Mouse (Mus musculus): ENCODE results near the gene Gm10570. TPM values are rescaled to one million over a fixed set of nuclear protein-coding genes. Genes with fewer than 3 reads are reported as not detected.

Gene Gm10570
- polyA plus RNA-seq, 1 experiment, result not detected

GRCm38 (mm10) chr4:130323607-130324006 is 15.1 kb upstream of the Gm10570 start:
- TF ChIP-seq POLR2A (IDR thresholded peaks at IDR 0.05; ENCODE audit: insufficient read depth, low read depth, low read length) (no peak), CTCF (IDR thresholded peaks at IDR 0.05; ENCODE audit: insufficient read depth, low read depth, low read length) (no peak)

GRCm38 (mm10) chr4:130323165-130323564 is 14.7 kb upstream of the Gm10570 start:
- no peaks in the 10 kb centered on the region for H3K4me1 ChIP-seq (ENCODE audit: control insufficient read depth, insufficient read depth, low read length)
- no peak overlapping the region for H3K27ac ChIP-seq (ENCODE audit: insufficient read depth, low read depth, low read length)
- TF ChIP-seq CTCF (IDR thresholded peaks at IDR 0.05; ENCODE audit: insufficient read depth, low read depth, low read length), result no peak
- no peak for TF ChIP-seq POLR2A (IDR thresholded peaks at IDR 0.05; ENCODE audit: insufficient read depth, low read depth, low read length)
- 80% methylated on average over 1 of the region's 1 CpGs for WGBS
- no peak overlapping the region for H3K4me3 ChIP-seq (ENCODE audit: insufficient read depth, low read depth, low read length)

More at GRCm38 (mm10) chr4:130323607-130324006, 15.1 kb upstream of the Gm10570 start:
- WGBS, result 43% methylated on average over 5 of the region's 5 CpGs
- Histone ChIP-seq H3K4me1 (ENCODE audit: control insufficient read depth, insufficient read depth, low read length) (no peaks in the 10 kb centered on the region), H3K4me3 (ENCODE audit: insufficient read depth, low read depth, low read length) (no peak overlapping the region), H3K27ac (ENCODE audit: insufficient read depth, low read depth, low read length) (no peak overlapping the region)

GRCm38 (mm10) chr4:130322567-130322966 is 14.1 kb upstream of the Gm10570 start:
- WGBS, result 85% methylated on average over 7 of the region's 7 CpGs
- TF ChIP-seq CTCF (IDR thresholded peaks at IDR 0.05; ENCODE audit: insufficient read depth, low read depth, low read length) (no peak), POLR2A (IDR thresholded peaks at IDR 0.05; ENCODE audit: insufficient read depth, low read depth, low read length) (no peak)
- Histone ChIP-seq H3K27ac (ENCODE audit: insufficient read depth, low read depth, low read length) (no peak overlapping the region), H3K4me1 (ENCODE audit: control insufficient read depth, insufficient read depth, low read length) (no peaks in the 10 kb centered on the region), H3K4me3 (ENCODE audit: insufficient read depth, low read depth, low read length) (no peak overlapping the region)

- Histone ChIP-seq H3K4me1 (ENCODE audit: control insufficient read depth, insufficient read depth, low read length) (no peaks in the 10 kb centered on the region), H3K4me3 (ENCODE audit: insufficient read depth, low read depth, low read length) (no peak overlapping the region), H3K27ac (ENCODE audit: insufficient read depth, low read depth, low read length) (no peak overlapping the region)
- TF ChIP-seq POLR2A (IDR thresholded peaks at IDR 0.05; ENCODE audit: insufficient read depth, low read depth, low read length), result no peak
- TF ChIP-seq CTCF (IDR thresholded peaks at IDR 0.05; ENCODE audit: insufficient read depth, low read depth, low read length), result no peak
- 93% methylated on average over 7 of the region's 7 CpGs for WGBS
Observed at GRCm38 (mm10) chr4:130321640-130322039, 13.2 kb upstream of the Gm10570 start.

GRCm38 (mm10) chr4:130319564-130319963 is 11.1 kb upstream of the Gm10570 start:
- TF ChIP-seq POLR2A (IDR thresholded peaks at IDR 0.05; ENCODE audit: insufficient read depth, low read depth, low read length) (no peak), CTCF (IDR thresholded peaks at IDR 0.05; ENCODE audit: insufficient read depth, low read depth, low read length) (no peak)
- WGBS, result 96% methylated on average over 7 of the region's 7 CpGs
- 0 out of 2 replicates have a peak, but pooled peaks cover 2% of the 10 kb centered on the region for H3K4me1 ChIP-seq (ENCODE audit: control insufficient read depth, insufficient read depth, low read length)
- H3K27ac ChIP-seq (ENCODE audit: insufficient read depth, low read depth, low read length), result no peak overlapping the region
- no peak overlapping the region for H3K4me3 ChIP-seq (ENCODE audit: insufficient read depth, low read depth, low read length)

- WGBS, result 69% methylated on average over 3 of the region's 3 CpGs
- no peak for TF ChIP-seq POLR2A (IDR thresholded peaks at IDR 0.05; ENCODE audit: insufficient read depth, low read depth, low read length)
- H3K27ac ChIP-seq (ENCODE audit: insufficient read depth, low read depth, low read length), result no peak overlapping the region
- H3K4me1 ChIP-seq (ENCODE audit: control insufficient read depth, insufficient read depth, low read length), result 0 out of 2 replicates have a peak, but pooled peaks cover 2% of the 10 kb centered on the region
- H3K4me3 ChIP-seq (ENCODE audit: insufficient read depth, low read depth, low read length), result no peak overlapping the region
Observed at GRCm38 (mm10) chr4:130318122-130318521, 9.6 kb upstream of the Gm10570 start.

GRCm38 (mm10) chr4:130316691-130317090 is 8.2 kb upstream of the Gm10570 start:
- Histone ChIP-seq H3K27ac (ENCODE audit: insufficient read depth, low read depth, low read length) (no peak overlapping the region), H3K4me3 (ENCODE audit: insufficient read depth, low read depth, low read length) (no peak overlapping the region), H3K4me1 (ENCODE audit: control insufficient read depth, insufficient read depth, low read length) (0 out of 2 replicates have a peak, but pooled peaks cover 2% of the 10 kb centered on the region)
- 82% methylated on average over 10 of the region's 10 CpGs for WGBS
- TF ChIP-seq CTCF (IDR thresholded peaks at IDR 0.05; ENCODE audit: insufficient read depth, low read depth, low read length) (no peak), POLR2A (IDR thresholded peaks at IDR 0.05; ENCODE audit: insufficient read depth, low read depth, low read length) (no peak)

- WGBS, result 66% methylated on average over 13 of the region's 13 CpGs
- Histone ChIP-seq H3K4me3 (ENCODE audit: insufficient read depth, low read depth, low read length) (no peak overlapping the region), H3K4me1 (ENCODE audit: control insufficient read depth, insufficient read depth, low read length) (0 out of 2 replicates have a peak, but pooled peaks cover 2% of the 10 kb centered on the region), H3K27ac (ENCODE audit: insufficient read depth, low read depth, low read length) (no peak overlapping the region)
- TF ChIP-seq CTCF (IDR thresholded peaks at IDR 0.05; ENCODE audit: insufficient read depth, low read depth, low read length) (no peak), POLR2A (IDR thresholded peaks at IDR 0.05; ENCODE audit: insufficient read depth, low read depth, low read length) (no peak)
Observed at GRCm38 (mm10) chr4:130315771-130316527, 7.5 kb upstream of the Gm10570 start.

- TF ChIP-seq POLR2A (IDR thresholded peaks at IDR 0.05; ENCODE audit: insufficient read depth, low read depth, low read length) (no peak), CTCF (IDR thresholded peaks at IDR 0.05; ENCODE audit: insufficient read depth, low read depth, low read length) (no peak)
- WGBS, result 92% methylated on average over 4 of the region's 4 CpGs
- Histone ChIP-seq H3K27ac (ENCODE audit: insufficient read depth, low read depth, low read length) (no peak overlapping the region), H3K4me1 (ENCODE audit: control insufficient read depth, insufficient read depth, low read length) (peaks cover 15% of the 10 kb centered on the region), H3K4me3 (ENCODE audit: insufficient read depth, low read depth, low read length) (no peak overlapping the region)
Observed at GRCm38 (mm10) chr4:130313552-130313951, 5.1 kb upstream of the Gm10570 start.

All from olfactory bulb, adult 2 months (tissue).